Mouse (Mus musculus) adrenal gland, postnatal 36 days (tissue): ENCODE measurements around the gene Lef1. TPM values are rescaled to one million over a fixed set of nuclear protein-coding genes. Genes with fewer than 3 reads are reported as not detected.
A peak's percentile ranks its signal among the peaks of the same experiment; 100 is the strongest.

Experiments used
- DNase-seq, 2 experiments: peaks; one replicate each; pipeline ENCODE4 v3.0.0; 2021; ENCODE audit warnings: mixed read lengths in 1 of 2
- total RNA-seq, 2 experiments: library from RNA; stranded (reverse); gene quantifications; 2 replicates each; pipeline ENCODE4 v1.2.3; 2021

Lef1 gene
- total RNA-seq, 2 experiments from 2014 or later = 10.5 to 14.2 TPM

- DNase-seq = peak; percentile 20 to 35
These were observed 29.2 kb downstream of the Lef1 start for GRCm38 (mm10) chr3:131139345-131140090.

GRCm38 (mm10) chr3:131140091-131140462 is 29.8 kb downstream of the Lef1 start:
- DNase-seq = no peak

- DNase-seq = no peak
These were observed 31.3 kb downstream of the Lef1 start for GRCm38 (mm10) chr3:131141546-131141945.

DNA sequence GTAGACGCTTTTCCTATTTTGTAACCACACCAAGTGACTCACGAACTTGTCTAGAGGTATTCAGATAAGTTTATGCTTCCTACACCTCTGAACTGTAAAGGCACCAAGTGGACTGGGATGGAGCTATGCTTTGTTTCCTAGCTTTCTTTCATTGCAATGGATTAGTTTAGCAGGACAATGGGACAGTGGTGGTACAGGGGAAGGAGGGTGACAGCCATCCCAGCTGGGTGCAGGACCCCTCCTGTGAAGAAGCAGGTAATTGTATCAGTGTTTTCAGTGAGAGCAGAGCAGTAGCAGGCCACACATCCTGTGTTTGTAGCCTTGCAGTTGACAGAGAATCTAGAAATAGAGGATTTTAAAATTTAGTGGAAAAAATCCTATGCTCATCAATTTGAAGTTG is 34.0 kb downstream of the Lef1 start:
- DNase-seq = no peak

DNA sequence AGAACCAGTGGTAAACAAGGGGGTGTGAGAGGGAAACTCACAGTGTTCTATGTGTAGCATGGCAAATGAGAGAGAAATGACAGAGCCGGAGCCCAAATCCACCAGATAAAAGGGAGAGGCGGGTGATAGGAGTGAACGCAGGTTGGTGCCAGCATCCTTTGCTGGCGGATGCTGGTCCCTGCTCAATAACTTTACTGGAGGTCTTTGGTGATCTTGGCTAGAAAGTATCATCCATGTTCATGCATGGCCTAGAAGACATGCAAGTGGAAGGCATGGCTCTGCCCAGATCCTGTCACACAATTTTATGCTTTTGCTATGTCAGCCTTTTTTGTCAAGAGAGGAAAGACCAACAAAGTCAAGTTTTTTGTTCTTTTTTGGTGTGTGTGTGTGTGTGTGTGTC is 42.6 kb downstream of the Lef1 start:
- no peak for DNase-seq

- no peak for DNase-seq
These were observed 43.6 kb downstream of the Lef1 start for GRCm38 (mm10) chr3:131153896-131154295.

GRCm38 (mm10) chr3:131154576-131154975 is 44.3 kb downstream of the Lef1 start:
- no peak for DNase-seq

DNA sequence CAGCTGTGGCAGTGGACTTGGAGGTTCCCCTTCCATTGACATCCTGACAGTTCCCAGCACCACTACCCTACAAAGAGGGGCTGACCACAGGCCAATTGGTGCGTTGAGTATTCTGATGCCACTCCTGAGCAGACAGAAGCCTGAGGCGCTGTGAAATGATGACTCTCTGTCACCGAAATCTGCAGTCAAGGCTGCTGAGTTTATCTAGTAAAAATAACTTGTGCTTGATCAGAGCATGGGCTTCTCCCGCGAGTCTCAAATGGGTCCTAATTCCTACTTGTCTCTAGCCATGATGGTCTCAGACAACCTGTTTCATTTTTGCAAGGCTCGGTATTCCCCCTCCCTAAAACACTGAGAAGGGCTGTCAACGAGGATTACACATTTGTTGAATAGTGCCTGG is 44.8 kb downstream of the Lef1 start:
- DNase-seq = no peak

DNA sequence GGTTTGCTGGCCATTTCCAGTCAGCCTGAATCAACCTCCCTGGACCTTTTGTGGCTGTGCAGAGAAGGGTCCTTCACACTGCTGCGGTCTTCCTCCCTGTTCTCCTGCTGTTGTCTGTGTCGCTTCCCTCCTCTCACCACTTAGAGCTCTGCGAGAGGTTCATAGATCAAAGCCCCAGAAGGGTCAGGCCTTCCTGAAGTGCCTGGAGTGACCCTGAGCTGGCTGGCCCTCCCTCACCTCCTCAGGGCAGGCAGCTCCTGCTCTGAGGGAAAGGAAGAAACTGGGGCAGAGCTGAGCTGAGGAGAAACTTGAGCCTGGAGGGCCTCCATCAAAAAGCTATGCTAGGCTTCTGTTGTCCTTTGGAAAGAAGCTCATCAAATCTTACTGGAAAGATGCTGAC is 45.4 kb downstream of the Lef1 start:
- DNase-seq = no peak

- no peak for DNase-seq
These were observed 46.1 kb downstream of the Lef1 start for GRCm38 (mm10) chr3:131156377-131156776.

DNA sequence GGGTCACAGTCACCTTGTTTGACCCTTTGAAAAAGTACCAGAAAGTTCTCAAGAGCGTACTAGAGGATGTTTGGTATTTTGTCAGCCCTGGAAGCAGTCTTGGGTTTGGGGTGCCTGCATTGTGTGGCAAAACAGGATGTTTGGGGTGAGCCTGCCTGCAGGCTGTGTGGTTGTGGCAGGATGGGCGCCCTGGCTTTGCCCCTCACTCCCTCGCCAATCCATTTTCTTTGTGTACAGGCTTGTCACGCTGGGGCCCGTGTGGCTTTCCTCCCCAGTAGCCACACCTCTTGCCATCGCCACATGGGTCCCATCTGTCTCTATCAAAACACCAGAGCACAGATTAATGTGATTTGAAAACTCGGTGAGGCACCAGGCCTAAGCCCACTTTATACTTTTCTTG is 47.2 kb downstream of the Lef1 start:
- no peak for DNase-seq

GRCm38 (mm10) chr3:131159204-131159760 is 49.0 kb downstream of the Lef1 start:
- DNase-seq = no peak

DNA sequence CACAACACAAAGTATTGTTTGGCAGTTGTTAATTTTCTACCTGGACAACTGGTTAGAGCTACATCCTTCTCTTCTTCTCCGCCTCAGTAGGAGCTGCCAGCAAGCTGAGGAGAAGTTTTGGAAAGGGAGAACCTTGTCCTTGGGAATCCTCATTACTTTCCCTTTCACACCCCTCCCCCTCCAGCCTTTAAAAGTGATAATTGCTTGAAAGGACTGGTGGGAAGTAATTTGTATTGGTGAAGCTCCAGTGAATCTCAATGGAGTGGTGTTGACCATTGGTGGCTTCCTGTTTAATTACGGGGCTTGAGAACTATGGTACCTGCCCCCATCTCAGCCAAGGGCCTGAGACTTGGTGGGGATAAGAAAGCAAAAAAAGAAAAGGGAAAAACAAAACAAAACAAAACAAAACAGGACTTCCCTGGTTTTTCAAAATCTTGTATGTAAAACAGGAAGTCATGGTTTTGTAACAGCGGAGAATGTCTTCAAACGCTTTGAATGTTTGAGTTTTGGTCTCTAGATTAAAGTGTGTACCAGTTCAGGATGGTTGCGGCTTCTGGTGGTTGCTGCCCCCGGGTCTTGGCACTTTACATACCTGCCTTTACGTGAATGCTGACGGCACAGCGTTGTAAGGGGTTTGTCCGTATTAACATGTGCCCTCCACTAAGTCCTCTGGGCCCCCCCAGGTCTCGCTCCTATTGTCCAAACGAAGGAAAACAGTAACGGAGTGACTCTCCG is 49.8 kb downstream of the Lef1 start:
- DNase-seq = no peak

GRCm38 (mm10) chr3:131160921-131161320 is 50.6 kb downstream of the Lef1 start:
- DNase-seq = no peak

DNA sequence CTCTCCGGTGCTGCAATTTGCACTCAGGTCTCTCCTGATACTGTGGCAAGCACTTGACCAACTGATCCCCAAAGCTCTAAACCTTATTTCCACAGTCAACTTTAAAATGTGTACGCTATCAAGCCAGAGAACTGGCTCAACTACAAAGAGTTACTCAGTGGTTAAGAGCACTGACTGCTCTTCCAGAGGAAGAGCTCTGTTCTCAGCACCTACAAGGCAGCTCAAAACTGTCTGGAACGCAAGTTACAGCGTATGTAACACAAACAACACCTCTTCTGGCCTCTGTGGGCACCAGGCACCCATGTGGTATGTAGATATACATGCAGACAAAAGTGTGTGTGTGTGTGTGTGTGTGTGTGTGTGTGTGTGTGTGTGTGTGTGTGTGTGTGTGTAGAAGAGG is 57.5 kb downstream of the Lef1 start:
- no peak for DNase-seq

DNA sequence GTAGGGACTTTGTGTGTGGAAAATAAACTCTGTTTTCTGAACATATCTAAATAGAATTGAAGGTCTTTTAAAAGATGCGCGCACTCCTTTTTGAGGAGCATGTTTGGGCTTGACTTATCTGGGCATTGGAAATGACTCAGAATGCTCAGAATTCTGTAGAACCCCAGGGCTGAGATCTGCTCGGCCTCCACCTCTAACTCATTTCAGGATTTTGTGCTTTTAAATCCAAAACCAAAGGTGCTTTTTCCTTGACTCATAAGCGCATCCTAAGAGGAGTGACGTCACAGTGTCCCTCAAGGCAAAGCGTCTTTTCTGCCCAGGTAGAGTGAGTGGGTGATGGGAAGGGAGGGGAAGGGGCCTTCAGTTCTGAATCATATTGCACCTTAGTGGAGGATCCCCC is 58.9 kb downstream of the Lef1 start:
- no peak for DNase-seq

GRCm38 (mm10) chr3:131170099-131170643 is 59.9 kb downstream of the Lef1 start:
- DNase-seq = no peak

- no peak for DNase-seq
These were observed 61.2 kb downstream of the Lef1 start for GRCm38 (mm10) chr3:131171292-131171960.

DNA sequence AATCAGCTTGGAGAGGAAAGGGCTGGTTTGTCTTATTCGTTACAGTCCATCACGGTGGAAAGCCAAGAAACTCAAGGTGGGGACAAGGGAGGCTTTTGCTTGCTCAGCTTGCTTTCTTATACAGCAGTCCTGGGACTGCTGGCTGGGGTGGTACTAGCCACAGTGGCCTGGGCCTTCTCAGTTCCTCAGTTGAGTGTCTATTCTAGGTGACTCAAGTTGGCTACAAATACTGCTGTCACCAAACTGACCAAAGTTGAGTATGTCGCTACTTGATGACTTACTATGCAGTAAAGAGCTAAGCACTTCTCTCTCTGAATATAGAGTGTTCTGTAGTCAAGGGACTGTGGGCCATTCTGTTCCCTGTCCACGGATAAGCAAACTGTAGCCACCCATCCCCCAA is 62.0 kb downstream of the Lef1 start:
- DNase-seq = no peak

- no peak for DNase-seq
These were observed 70.7 kb downstream of the Lef1 start for GRCm38 (mm10) chr3:131181006-131181405.

DNA sequence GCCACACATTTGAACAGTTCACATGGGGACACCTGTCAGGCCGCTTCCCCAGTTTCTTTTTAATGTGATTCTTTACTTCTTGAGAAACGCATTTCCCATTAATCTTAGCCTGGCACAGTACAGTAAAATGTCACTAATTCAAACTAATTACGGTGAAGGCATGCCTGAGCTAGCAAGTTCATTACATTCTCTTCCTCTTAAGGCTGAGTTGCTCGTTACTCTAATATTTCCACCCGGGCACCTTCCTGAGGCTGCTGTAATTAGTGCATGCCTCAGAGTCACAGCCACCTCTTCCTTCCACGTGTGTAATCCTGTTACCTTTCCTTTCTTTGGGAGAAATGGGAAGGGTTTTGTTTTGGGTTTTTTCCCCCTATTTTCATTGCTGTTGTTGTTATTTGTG is 71.9 kb downstream of the Lef1 start:
- DNase-seq = no peak

- DNase-seq = no peak
These were observed 75.9 kb downstream of the Lef1 start for GRCm38 (mm10) chr3:131186193-131186592.

DNA sequence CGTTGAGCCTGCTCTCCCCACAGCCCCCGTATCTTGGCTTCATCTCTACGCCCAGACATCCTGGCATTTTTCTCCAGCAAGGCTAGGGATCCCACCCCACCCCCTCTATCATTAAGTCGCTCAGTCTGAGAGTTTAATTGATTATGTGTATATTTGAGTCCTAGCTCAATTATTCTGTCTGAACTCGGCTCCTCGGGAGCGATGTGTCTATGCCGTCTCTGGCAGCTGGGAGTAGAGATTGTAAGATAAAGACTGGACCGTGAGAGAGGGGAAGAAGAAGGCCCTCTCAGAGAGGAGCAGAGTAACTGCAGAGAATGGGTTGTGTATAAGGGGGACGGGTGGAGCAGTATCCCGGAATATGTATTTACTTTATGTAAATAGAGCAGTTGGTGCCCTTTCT is 80.0 kb downstream of the Lef1 start:
- no peak for DNase-seq
